Mouse (Mus musculus): ENCODE measurements around the gene Pdik1l.

Gene Pdik1l

DNA sequence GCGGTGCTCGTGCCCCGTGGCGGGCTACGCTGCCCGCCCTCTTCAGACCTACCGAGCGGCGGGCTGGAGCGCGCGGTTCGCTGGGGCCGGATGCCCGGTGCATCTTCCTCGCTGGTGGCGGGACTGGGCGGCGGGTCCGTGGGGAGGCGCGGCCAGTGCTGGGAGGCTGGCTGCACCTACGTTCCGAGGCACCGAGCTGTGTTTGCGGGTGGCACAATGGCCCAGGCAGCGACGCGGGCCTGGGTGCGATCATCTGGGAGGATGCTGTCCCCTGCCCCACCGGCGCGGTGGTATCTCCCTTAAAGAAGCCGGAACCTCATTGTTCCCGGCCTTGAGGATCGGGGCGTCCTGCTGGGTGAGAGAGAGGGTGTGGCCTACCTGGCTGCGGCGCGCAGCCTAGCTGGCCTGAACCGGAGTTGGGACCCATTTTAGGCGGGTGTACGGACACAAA, at the start of gene Pdik1l:
Gene Pdik1l (minus strand): TSS at position 321 of the 451 bp plus-strand sequence.
- in situ Hi-C loops (cut with MboI): loop anchor here (5.0 kb wide), 1 partner anchor 100 kb away; the partner anchor contains the start of gene Cep85

DNA sequence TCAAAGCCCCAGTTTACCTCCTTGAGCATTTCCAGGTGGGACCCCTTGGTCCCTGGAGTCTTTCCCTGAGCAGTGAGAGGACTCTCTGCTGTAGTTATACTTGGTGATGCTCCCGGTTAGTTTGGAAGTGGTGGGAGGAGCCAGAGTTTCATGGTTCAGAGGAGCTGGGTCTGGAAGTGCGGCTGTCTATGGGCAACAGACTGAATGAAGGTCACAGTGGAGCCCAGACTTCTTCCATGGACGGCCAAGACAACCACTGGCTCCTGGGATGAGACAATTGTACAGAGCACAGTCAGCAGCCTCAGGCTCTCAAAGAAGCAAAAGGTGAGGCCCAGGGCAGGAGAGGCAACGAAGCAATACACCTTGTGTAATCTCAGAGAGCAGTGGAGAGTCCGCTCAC, 42.6 kb upstream of the Pdik1l start:
- in situ Hi-C loops (cut with MboI): no loop called here

DNA sequence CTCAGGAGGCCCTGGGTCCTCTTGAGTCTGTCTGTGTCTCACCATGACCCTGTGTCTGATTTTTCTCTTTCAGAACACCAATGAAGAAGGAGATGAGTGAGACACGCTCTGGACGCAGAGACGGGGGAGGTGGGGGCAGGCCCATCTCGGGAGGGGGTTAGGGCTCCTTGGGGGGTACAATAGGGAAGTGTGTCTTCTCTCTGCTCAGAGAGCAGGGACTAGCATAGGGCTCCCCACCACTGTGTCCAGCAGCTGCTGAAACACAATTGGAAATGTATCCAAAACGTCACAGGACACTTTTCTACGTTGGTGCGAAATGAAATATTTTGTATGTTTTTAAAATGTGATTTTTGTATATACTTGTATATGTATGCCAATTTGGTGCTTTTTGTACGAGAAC, 41.1 kb upstream of the Pdik1l start:
- in situ Hi-C loops (cut with MboI): no loop called here

DNA sequence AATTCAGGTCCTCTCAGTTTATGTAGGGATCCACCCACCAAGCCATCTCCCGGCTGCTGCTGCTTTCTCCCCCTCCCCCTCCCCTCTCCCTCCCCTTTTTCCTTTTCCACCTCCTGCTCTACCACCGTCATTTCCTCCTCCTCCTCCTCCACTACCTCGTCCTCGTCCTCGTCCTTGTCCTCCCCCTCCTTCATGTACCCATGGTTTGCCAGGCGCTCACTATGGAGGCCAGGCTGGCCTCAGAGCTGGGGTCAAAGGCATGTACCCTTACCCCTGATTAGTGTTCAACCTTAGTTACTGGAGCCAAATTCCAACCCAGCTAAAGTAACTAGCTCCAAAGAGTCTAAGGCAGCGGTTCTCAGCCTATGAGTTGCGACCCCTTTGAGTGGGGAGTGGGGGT, 40.5 kb upstream of the Pdik1l start:
- in situ Hi-C loops (cut with MboI): no loop called here

DNA sequence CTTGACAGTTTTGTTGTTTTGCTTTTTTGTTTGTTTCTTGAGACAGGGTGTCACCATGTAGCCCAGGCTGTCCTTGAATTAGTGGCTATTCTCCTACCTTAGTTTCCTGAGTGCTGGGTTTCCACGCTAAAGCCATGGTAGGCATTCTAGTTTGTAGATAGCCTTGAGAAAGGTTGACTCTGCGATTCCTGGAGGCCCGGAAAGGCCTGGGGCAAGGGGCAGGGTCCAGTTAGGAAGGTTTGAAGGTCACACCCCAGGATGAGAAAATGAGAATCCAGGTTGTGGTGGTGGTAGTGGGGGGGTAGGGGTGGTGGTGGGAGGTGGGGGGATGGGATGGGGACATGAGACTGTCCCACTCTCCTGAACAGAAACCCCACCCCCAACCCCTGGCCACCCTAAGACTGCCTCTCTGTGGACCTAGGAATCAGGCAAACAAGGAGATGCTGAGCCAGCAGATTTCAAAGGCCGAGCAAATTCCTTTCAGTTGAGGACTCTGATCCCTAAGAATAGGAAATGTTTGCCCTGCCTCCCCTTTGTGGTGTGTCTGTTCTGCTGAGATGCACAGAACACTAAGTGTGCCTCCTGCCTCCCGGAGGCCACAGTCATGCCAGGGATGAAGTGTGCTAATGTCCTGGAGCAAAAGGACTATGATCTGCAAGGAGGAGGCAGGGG, 39.3 kb upstream of the Pdik1l start:
- in situ Hi-C loops (cut with MboI): no loop called here

DNA sequence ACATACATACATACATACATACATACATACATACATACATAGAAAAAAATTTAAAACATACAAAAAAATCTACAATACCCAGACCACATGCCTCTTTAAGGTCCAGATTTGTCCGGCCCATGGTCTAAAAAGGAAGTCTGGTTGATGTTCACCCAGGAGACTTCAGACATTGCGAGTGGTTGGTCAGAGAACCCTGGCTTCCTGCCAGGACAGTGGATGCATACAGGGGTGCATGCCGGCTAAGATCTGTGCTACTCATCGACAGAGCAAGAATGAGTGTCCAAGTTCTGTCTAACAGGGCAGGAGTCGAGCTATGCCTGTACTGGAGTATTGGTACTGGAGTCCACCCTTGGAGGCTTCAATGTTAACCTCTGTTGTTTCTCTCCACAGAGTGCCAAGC, 37.0 kb upstream of the Pdik1l start:
- in situ Hi-C loops (cut with MboI): no loop called here

DNA sequence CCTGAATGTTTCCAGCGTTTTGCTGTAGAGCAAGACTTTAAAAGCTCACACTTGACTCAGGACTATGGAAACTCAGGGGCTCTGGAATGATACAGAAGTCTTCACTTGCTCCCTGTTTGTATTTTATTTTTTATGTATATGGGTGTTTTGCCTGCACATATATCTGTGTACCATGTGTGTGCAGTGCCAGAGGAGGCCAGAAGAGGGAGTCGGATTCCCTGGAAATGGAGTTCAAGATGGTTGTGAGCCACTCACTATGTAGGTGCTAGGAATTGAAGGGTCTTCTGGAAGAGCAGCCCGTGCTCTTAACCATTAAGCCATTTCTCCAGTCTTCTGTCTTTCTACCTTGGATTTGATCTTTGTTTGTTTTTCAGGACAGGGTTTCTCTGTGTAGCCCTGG, 33.8 kb upstream of the Pdik1l start:
- in situ Hi-C loops (cut with MboI): no loop called here

DNA sequence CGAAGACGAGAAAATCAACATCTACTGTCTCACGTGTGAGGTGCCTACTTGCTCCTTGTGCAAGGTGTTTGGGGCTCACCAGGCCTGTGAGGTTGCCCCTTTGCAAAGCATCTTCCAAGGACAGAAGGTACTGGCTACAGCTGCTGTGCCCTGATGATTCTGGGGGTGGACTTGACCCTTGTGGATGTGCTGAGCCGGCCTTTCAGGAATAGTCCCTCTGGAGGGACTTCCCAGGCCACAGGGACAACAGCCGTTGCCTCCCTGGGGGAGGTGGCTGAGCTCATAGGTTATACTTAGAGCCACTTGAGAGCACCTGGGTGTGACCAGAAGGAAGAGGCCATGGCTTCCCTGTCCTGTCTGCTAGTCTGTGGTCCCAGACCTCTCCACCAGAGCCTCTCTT, 32.0 kb upstream of the Pdik1l start:
- in situ Hi-C loops (cut with MboI): no loop called here

DNA sequence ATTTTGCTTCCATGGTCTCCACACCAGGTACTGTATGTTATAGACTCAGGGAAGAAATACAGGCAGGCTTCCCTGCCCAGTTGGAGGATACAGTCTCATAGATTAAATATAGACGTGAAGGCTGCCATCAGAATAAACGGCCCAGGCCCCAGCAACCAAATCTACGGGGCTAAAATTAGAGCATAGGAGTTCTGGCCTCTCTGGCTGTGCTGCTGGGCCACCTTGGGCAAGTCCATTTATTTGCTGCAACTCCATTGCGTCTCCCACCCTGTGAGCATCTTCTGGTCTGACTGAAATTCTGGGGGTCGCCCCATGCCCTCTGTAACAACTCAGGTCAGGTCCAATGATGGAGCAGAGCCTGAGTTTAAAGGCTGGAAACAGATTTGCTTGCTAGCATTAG, 31.4 kb upstream of the Pdik1l start:
- in situ Hi-C loops (cut with MboI): no loop called here

DNA sequence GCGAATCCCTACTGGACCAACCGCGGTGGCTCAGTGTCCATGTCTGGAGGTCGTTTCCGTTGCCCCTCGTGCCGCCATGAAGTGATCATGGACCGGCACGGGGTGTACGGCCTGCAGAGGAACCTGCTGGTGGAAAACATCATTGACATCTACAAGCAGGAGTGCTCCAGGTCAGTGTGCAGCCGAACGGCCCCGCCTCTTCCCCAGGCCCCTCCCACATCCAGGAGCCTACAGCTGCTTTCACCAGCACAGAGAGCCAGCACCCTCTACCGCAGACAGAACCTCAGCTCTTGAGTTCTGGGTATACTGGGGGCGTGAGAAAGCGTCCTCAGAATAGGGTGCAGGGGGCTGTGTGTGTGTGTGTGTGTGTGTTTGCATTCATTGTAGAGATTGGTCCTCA, 28.7 kb upstream of the Pdik1l start:
- in situ Hi-C loops (cut with MboI): no loop called here

DNA sequence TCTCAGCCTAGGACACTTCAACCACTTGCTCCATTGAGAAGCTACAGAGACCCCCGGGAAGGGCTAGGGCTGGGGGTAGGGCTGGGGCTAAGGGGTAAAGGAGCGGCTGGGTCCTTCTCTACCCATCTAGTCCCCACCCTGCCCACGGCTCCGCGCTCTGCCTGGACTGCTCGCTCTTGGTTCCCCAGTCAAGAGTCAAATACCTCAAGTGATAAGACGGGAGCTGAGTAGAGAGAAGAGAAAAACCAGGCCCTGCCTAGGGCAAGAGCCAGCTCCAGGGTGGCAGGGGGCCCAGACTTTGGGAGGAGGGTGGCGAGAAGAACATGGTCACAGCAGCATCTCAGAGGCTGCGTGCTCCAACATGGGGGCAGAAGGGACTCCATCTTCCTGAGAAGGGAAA, 27.8 kb upstream of the Pdik1l start:
- in situ Hi-C loops (cut with MboI): no loop called here

DNA sequence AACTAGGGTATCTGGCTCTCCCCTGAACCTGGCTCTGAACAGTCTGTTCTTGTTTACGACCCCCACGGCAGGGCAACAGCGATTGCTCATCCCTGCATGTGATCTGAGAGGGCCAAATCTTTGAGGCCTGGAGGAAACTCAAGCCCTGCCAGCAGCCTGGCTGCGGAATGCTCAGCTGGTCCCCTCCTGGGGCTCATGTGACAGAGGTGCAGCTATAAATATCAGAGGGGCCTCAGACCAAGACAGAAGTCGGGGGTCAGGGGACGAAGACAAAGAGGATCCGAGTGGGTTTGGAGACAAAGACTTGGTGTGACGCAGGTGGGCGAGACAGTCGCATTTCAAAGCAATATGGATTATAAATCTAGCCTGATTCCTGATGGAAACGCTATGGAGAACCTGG, 27.2 kb upstream of the Pdik1l start, which contains the start of gene Trim63:
Gene Trim63 (plus strand): TSS at position 245 of the 400 bp plus-strand sequence.
- in situ Hi-C loops (cut with MboI): no loop called here

DNA sequence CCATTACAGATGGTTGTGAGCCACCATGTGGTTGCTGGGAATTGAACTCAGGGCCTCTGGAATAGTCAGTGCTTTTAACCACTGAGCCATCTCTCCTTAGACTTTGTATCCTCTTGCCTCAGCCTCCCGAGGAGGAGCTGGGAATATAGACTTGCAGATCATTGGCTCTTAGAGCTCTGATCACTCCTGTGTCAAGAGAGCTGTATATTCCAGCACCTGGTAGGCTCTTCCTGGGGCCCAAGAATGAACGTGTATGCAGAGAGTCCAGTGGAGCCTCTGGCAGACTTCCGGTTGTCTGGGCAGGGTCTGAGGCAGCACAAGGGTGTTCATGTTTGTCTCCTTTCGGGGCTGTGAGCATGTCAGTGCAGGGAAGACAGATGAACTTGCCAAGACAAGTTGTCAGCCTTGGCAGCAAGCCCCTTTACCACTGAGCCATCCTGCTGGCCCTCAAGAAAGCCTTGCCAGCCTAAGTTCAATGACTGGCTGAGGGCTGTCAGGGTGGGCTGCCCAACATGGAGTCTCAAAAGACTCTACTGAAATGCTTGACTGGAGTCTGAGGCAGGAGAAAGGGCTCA, 26.5 kb upstream of the Pdik1l start:
- in situ Hi-C loops (cut with MboI): no loop called here

DNA sequence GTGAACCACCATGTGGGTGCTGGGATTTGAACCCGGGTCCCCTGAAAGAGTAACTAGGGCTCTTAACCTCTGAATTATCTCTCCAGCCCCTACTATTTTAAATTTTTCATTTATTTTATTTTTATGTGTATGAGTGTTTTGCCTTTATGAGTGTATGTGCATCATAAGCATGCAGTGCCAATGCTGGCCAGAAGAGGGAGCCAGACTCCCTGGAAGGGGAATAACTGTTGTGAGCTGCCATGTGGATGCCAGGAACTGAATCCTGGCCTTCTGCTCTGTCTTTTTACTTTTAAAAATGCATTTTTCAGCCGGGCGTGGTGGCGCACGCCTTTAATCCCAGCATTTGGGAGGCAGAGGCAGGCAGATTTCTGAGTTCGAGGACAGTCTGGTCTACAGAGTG, 25.2 kb upstream of the Pdik1l start:
- in situ Hi-C loops (cut with MboI): no loop called here

DNA sequence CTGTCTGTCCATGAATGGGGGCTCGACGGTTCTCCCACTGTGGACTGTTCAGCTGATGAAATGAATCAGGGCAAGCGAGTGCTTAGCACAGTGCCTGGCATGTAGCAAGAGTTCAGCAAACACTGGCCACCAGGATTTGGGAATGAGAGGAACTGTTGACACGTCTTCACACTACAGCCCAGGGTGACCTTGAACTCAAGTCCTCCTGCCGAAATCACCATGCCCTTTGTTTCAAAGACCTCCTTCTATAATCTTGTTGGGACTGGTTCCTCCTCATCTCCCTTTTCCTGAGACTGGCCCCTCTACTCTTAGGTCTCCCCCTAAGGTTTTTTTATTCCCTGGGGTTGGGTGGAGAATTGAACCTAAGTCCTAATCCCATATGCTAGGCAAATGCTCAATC, 24.6 kb upstream of the Pdik1l start:
- in situ Hi-C loops (cut with MboI): no loop called here

DNA sequence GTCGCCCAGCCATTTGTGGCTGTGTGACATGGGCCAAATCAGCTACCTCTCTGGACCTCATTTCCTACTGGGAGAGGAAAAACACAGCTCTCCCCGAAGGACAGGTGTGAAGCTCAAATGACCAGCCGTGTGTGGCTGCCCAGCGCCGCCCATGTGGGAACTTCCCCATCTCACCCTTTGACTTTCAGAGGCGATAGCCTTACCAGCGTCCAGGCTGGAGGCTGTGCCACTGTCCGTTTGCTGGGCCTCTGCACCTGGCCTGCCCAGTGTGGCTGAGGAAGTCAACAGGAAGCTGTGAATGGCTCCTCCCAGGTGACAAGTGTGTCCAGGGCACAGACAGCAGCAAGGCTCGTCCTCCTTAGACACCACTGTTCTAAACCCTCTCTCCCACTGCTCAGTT, 24.1 kb upstream of the Pdik1l start:
- in situ Hi-C loops (cut with MboI): no loop called here

DNA sequence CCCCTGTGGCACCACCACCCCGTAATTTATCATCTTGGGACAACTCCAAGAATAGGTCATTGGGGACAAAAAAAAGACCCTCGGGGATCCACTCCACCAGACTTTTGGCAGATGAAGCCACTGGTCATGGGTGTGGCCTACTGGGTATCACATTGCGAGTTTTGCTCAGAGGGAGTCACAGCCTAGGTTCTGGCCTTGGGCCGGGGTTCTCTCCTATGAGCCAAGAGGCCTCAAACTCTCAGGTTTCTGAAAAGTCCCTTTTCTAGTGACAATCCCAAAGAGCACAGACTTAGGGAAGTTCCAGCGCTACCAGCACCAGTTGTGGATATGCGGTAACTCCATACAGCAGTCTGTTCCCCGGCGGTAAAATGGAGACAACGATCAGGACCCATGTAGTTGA, 23.0 kb upstream of the Pdik1l start:
- in situ Hi-C loops (cut with MboI): no loop called here

DNA sequence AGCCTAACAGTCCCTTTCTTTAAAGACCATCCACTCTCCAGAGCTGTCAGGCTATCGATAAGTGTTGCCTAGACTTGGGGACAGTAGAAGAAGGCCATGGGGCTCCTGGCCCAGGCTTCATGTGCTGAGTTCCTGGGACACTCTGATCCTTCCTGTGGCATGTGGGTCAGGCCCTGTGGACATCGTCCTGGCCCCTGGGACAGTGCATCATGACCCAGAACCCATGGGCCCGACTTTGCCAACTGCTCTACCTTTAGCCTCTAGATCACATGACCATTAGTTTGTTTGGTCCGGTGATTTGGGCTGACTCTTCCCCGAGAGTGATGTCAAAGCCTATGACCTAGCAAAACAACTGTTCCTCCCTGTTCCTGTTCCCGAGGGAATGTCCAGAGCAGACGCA, 22.4 kb upstream of the Pdik1l start:
- in situ Hi-C loops (cut with MboI): no loop called here

DNA sequence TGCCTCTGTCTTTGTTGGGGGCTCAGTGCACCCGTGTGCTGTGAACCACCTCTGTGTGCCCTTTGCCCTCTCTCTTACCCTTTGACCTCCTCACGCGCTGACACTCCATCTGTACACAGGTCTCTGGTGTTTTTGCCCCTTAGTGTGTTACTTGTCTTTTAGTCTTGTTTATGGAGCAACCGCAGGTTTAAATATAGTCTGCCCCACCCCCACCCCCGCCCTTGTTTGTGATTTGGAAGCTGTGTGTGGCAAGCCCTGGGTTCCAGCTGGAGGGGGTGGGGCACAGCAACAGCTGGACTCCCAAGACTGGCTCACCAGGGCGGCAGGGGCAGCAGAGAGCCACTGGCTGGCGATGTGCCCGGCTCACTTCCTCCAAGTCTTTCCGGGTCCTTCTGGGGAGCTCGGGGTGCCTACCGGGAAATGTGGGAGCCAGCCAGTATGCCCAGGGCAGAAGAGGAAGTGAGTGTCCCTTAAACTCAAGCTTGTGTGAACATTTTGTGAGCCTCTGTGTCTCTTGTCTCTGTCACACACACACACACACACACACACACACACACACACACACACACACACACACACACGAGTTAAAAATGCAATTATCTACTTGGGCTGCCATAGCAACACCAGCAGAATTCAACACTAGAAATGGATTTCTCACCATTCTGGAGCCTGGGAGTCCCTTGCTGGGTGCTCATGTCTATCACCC, 19.8 kb upstream of the Pdik1l start:
- in situ Hi-C loops (cut with MboI): no loop called here

DNA sequence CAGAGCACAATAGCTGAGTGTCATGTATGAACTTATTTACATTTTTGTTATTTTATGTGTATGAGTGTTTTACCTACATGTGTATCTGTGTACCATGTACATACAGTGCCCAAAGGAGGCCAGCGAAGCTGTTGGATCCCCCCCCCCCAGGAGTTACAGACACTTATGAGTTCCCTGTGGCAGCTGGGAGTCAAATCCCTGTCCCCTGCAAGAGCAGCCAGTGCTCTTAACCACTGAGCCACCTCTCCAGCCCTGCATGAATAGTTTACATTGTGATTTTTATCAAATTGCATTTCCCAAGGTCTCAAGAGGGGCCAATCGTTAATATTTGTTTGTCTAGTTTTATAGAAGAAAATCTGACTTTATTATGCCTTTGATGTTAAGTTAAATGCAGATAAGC, 19.3 kb upstream of the Pdik1l start:
- in situ Hi-C loops (cut with MboI): no loop called here

DNA sequence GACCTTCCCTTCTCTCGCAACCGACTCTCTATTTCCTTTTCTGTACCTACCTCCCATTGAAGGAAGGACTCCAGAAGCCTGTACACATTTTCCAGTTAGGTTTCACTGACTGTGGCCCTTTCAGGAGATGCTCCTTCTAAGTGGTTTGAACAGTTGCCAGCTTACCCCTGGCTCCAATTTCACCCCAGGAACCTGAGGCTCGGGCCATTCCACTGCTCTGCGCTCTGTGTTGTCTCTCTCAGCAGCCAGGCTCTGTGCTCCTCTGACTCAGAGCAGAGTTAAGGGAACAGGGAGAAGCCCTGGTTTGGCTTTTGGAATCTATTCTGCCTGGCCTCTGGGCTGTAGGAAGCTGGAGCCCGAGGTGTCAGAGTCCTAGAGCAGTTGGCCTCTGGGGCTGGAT, 14.4 kb upstream of the Pdik1l start:
- in situ Hi-C loops (cut with MboI): no loop called here

DNA sequence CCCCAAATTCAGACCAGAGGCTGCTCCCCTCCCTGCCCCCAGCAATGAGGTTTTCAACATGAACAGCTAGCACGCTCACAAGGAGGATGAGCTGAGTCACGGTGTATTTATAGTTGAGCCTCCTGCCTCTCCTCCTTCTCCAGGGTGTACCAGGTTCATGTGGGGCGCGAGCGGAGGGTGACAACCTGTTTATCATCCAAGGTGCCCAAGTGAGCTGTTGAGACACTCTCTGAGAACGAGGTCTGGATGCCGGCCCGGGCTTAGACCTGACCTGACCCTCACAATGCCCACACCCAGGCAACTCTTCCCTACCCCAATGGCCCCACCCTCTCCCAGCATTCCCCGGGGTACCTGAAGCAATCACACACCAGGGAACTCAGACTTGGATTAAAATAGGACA, 12.6 kb upstream of the Pdik1l start:
- in situ Hi-C loops (cut with MboI): no loop called here

DNA sequence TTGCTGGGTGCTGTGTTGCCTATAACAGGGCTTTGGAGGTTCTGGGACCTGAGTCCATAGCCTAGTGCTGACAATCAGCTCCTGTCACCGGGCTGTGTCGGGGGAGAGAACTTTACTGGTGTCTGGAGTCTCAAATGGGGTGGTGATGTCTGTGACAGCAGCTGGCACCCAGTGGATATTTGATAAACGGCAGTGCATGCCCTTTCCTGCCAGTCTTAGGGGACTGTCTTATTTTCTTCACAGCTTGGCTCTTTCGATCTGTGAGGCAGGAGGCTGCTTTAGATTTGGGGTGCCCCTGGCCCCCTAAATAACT, 11.8 kb upstream of the Pdik1l start:
- in situ Hi-C loops (cut with MboI): no loop called here
